Mouse (Mus musculus) forebrain, embryonic 11.5 days (tissue): ENCODE data around the gene Pdzd2. TPM values are rescaled to one million over a fixed set of nuclear protein-coding genes. Genes with fewer than 3 reads are reported as not detected.

ENCODE experiments used
- ATAC-seq: fragments of 200-750 bp; cut with Nextera tagmentation; replicated peaks from 2 replicates; pipeline ENCODE4 v1.8.0; 2017; ENCODE audit warnings: moderate TSS enrichment; ENCODE audit not compliant: low FRiP score
- DNase-seq: peaks from one replicate; pipeline ENCODE4 v3.0.0-alpha.2; 2017; ENCODE audit warnings: low spot score
- H3K27ac ChIP-seq: fragments of 300-500 bp; sonication (generic); 2 replicates; pipeline ENCODE4 v1.5.1; 2014; ENCODE audit warnings: low read depth, low read length
- H3K27me3 ChIP-seq: fragments of 300-500 bp; sonication (generic); 2 replicates; pipeline ENCODE4 v1.6.1; 2014; ENCODE audit warnings: mild to moderate bottlenecking, low read length, mixed read lengths; ENCODE audit not compliant: control insufficient read depth, insufficient read depth
- H3K36me3 ChIP-seq: fragments of 300-500 bp; sonication (generic); 2 replicates; pipeline ENCODE4 v1.6.1; 2014; ENCODE audit warnings: mild to moderate bottlenecking, low read length, moderate library complexity, mixed read lengths; ENCODE audit not compliant: control insufficient read depth, insufficient read depth
- H3K4me1 ChIP-seq: fragments of 300-500 bp; sonication (generic); replicated peaks from 2 replicates; pipeline ENCODE4 v1.6.1; 2014; ENCODE audit warnings: low read length, mixed read lengths; ENCODE audit not compliant: control insufficient read depth, insufficient read depth
- H3K4me2 ChIP-seq: fragments of 300-500 bp; sonication (generic); 2 replicates; pipeline ENCODE4 v1.6.1; 2014; ENCODE audit warnings: low read depth, mild to moderate bottlenecking, low read length, moderate library complexity, mixed read lengths; ENCODE audit not compliant: severe bottlenecking
- H3K4me3 ChIP-seq: fragments of 300-500 bp; sonication (generic); 2 replicates; pipeline ENCODE4 v1.5.1; 2014; ENCODE audit warnings: low read depth, low read length
- H3K9ac ChIP-seq: fragments of 300-500 bp; sonication (generic); 2 replicates; pipeline ENCODE4 v1.6.1; 2014; ENCODE audit warnings: low read length
- H3K9me3 ChIP-seq: fragments of 300-500 bp; sonication (generic); 2 replicates; pipeline ENCODE4 v1.6.1; 2016; ENCODE audit warnings: low read length, mixed read lengths; ENCODE audit not compliant: control insufficient read depth
- WGBS: fragments of 180-500 bp; shearing (Covaris S2); extraction: QIAGEN DNeasy Blood & Tissue Kit; methylation state at CpG from one replicate; pipeline ENCODE4 v1.1.7; 2014; 5-methylcytosine and 5-hydroxymethylcytosine counted together
- polyA plus RNA-seq: library from polyadenylated mRNA; unstranded; fragments of >200 nt; fragmentation: Nextera tagmentation; extraction: Ambion mirVana; gene quantifications from 2 replicates; pipeline ENCODE4 v1.2.1, GENCODE M21; 2014

Pdzd2 gene
- 4.7 and 6.0 TPM in 2 replicates for polyA plus RNA-seq

DNA sequence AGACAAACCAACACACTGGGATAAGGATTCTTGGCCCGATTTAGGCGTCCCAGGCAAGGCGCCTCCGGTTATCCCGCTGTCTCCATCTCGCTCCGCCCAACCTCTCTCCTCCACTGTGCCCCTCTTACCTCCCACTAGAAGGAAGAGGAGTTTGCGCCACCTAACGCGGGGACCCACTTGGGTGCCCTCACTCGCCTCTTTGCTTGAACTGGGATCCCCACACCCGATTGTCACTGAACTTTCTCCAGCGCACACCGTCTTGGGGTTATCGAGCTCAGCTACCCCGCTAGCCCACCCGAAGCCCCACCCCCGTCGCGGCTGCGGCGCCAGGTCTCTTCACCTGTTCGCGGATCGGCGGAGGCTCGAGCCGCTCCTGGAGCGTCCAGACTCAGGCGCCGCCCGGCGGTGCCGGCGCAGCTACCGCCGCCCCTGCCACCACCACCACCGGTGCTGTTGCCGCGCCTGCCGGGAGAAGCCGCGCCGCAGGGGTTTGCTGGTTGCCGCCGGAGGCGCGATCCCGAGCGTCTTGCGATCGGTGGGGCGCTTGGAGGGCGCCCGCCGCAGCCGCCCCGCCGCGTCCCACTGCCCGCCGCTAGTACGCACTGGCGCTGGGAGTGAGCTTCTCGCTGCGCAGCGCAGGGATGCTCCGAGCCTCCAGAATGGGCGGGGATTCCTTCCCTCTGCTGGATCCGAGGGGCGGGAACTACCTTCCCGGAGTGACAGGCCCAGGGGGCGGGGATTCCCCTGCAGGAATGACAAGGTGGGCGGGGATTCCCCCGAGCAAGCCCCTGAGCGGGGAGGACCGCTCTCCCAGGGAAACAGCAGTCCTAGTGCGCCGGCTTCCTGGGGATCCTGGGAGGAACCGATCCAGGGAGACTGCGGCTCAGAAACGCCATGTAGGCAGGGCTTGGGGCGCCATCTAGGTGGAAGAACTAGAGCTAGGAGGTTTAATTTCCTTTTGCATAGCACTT is at the start of gene Pdzd2:
Gene Pdzd2, minus strand, starts transcription at position 648 of the 971 bp plus-strand sequence.
- Histone ChIP-seq H3K9me3 (no peaks in the 10 kb centered on the region), H3K27me3 (peaks cover 11% of the 10 kb centered on the region), H3K36me3 (no peaks in the 10 kb centered on the region), H3K27ac (no peak within 1 kb of the TSS), H3K9ac (peak within 1 kb of the TSS; percentile 53), H3K4me2 (peak within 1 kb of the TSS; percentile 87), H3K4me3 (peak within 1 kb of the TSS; percentile 57), H3K4me1 (peaks cover 3% of the 10 kb centered on the region; the same call in 1 of the 2 replicates)
- ATAC-seq (peak; percentile 99), DNase-seq (peak; percentile 97)
- WGBS: under 1% methylated on average over 82 of the region's 83 CpGs

DNA sequence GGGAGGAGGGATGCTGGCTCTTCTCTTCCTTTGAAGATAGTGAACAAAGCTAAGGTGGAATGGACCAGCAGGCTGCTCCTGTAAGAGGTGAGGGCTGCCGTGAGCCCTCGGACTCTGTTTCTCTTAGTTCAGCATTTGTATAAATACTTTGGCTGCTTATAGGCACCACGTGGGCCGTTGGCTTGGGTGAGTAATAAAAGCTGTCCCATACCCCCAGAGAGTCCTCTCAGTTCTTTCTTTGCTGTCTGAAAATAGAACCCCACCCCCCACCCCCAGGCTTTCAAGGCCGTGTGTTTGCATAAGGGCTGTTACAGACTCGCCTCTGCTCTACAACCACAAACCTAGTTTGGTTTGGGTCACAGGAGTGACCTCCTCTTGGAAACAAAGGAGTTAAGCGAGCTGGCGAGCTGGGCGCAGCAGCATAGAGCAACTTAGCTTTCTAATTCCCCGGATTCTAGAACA is 49.7 kb upstream of the Pdzd2 start:
- H3K9ac ChIP-seq: no peak overlapping the region
- no peak overlapping the region for H3K4me3 ChIP-seq
- H3K36me3 ChIP-seq: no peaks in the 10 kb centered on the region
- DNase-seq: peak; percentile 53
- no peaks in the 10 kb centered on the region for H3K27me3 ChIP-seq
- H3K9me3 ChIP-seq: no peaks in the 10 kb centered on the region
- no peaks in the 10 kb centered on the region for H3K4me1 ChIP-seq
- ATAC-seq: peak; percentile 70
- H3K27ac ChIP-seq: no peak overlapping the region
- WGBS: 22% methylated on average over 10 of the region's 10 CpGs
- no peak overlapping the region for H3K4me2 ChIP-seq

DNA sequence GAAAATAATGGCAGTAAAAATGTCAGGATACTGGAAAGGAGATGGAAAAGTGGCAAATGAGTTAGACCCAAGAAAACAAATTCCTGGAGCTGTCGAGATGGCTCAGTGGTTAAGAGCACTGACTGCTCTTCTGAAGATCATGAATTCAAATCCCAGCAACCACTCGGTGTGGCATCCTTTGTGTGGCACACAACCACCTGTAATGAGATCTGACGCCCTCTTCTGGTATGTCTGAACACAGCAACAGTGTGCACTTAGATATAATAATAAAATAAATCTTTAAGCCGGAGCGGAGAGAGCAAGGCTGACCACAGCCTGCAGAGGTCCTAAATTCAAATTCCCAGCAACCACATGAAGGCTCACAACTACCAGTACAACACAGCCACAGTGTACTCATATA is 48.8 kb upstream of the Pdzd2 start:
- Histone ChIP-seq H3K27ac (no peak overlapping the region), H3K36me3 (no peaks in the 10 kb centered on the region), H3K4me3 (no peak overlapping the region), H3K27me3 (no peaks in the 10 kb centered on the region), H3K9me3 (no peaks in the 10 kb centered on the region), H3K4me2 (no peak overlapping the region), H3K9ac (no peak overlapping the region), H3K4me1 (no peaks in the 10 kb centered on the region)
- no peak for ATAC-seq
- no peak for DNase-seq
- 78% methylated on average over 5 of the region's 5 CpGs for WGBS

DNA sequence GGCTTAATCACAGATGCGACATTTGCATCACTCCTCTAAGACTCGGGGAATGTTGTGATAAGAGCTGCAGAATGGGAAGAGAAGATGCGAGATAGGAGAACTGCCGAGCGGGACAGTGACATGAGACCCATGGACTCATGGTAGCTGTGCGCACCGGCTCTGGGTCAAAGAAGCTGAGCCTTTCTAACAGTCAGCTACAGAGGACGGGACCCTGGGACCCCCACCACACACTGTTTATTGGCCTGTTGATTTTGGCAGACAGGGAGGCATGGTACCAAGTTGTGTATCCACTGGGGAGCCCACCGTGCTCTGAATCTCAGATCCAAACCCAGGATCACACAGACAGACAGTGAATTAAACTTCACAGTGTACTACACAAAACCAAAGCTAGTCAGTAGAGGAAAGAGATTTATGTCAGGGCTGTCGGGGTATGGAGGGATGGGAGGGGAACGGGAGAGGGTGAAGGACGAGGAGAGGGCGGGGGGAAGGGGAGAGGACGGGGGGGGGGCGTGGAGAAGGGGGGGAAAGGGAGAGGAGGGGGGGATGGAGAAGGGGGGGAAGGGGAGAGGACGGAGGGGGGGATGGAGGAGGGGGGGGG is 42.1 kb upstream of the Pdzd2 start:
- DNase-seq (no peak), ATAC-seq (no peak)
- Histone ChIP-seq H3K4me2 (no peak overlapping the region), H3K9ac (no peak overlapping the region), H3K4me1 (no peaks in the 10 kb centered on the region), H3K4me3 (no peak overlapping the region), H3K36me3 (no peaks in the 10 kb centered on the region), H3K27me3 (no peaks in the 10 kb centered on the region), H3K9me3 (no peaks in the 10 kb centered on the region), H3K27ac (no peak overlapping the region)
- WGBS: 87% methylated on average over 13 of the region's 16 CpGs

DNA sequence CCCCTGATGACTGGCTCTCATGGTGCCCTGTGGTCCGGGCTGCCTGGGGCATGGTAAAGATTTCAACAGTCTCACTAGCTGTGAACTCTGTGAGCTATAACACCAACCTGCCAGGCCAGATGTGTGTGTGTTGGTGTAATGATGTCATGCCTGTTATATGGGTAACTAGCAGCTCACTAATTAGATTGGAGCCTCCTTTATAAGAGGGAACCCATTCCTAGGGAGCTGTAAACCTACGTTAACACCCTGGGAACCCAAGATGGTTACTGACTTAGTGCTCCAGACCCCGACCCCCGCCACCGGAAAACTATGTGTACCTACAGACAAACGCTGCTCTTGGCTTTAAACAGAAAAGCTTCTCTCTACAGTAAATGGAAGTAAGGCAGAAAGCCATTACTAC is 41.6 kb upstream of the Pdzd2 start:
- Histone ChIP-seq H3K9ac (no peak overlapping the region), H3K9me3 (no peaks in the 10 kb centered on the region), H3K36me3 (no peaks in the 10 kb centered on the region), H3K4me2 (no peak overlapping the region), H3K4me3 (no peak overlapping the region), H3K27ac (no peak overlapping the region), H3K27me3 (no peaks in the 10 kb centered on the region), H3K4me1 (no peaks in the 10 kb centered on the region)
- ATAC-seq (no peak), DNase-seq (no peak)
- 87% methylated on average over 6 of the region's 6 CpGs for WGBS

DNA sequence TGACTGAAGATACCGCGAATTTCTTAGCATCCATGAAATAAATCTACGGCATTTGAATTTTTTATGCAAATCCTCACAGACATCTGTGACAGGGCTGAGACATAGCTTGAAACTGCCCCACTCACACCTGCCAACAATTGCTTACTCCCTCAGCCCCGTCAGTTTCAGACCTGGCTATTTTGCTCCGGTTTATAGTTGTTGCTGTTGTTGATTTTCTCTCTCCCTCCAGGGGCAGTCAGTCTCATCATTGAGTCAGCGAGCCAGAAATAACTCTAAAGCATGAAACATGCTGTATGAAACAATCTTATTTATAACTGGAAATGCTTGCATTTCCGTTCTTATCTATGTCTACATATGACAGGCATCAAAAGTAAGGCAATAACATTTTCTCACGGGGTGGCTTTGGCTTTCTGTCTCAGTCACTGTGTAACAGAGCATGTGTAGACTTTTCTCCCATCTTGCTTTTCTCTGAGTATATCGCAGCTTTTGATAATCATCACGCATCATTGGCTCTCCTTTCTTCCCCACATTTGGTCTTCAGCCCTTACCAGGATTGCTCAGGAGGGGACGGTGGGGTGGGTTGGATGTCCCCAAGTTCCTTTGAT is 34.5 kb upstream of the Pdzd2 start:
- no peak for ATAC-seq
- no peak overlapping the region for H3K4me2 ChIP-seq
- no peaks in the 10 kb centered on the region for H3K36me3 ChIP-seq
- H3K27me3 ChIP-seq: no peaks in the 10 kb centered on the region
- H3K27ac ChIP-seq: no peak overlapping the region
- no peaks in the 10 kb centered on the region for H3K9me3 ChIP-seq
- no peaks in the 10 kb centered on the region for H3K4me1 ChIP-seq
- no peak overlapping the region for H3K9ac ChIP-seq
- DNase-seq: no peak
- 83% methylated on average over 11 of the region's 11 CpGs for WGBS
- H3K4me3 ChIP-seq: no peak overlapping the region

DNA sequence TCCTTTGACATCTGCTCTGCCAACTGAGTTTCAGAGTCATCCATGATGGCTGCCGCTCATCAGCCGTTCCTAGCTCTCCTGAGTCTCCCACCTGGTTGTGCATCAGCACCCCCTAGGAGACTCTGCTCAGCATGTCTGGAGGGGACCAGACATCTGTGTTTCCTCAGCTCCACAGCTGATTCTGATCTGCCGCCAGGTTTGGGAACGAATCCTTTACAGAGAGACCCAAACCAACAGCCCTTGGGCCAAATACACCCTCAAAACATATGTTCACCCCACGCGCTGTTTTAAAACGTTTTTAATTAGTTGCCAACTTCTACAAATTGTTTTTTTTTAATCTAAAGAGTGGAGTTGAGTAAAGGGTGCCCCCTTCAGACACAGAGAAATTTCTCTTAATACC is 31.2 kb upstream of the Pdzd2 start:
- 73% methylated on average over 7 of the region's 7 CpGs for WGBS
- Histone ChIP-seq H3K9ac (no peak overlapping the region), H3K27ac (no peak overlapping the region), H3K9me3 (no peaks in the 10 kb centered on the region), H3K4me2 (no peak overlapping the region), H3K36me3 (no peaks in the 10 kb centered on the region), H3K27me3 (no peaks in the 10 kb centered on the region), H3K4me1 (no peaks in the 10 kb centered on the region), H3K4me3 (no peak overlapping the region)
- DNase-seq: peak; percentile 37
- ATAC-seq: no peak

DNA sequence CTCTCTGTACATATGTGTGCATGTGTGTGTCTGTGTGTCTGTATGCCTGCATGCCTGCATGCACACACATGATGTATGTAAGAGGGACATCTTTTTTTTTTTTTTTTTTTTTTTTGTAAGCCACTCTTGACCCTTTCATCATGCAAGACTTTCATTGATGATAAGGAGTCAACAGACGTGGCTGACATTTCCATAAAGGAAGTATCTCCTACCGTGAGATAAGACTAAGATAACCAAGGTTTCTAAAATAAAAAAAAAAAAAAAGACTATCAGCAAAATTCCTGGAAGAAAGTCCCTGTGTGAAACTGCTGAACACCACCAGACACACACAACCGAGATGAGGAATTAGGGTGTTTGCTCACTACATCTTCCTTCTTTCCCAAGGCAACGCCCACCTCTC is 27.1 kb upstream of the Pdzd2 start:
- H3K9me3 ChIP-seq: no peaks in the 10 kb centered on the region
- H3K9ac ChIP-seq: no peak overlapping the region
- no peak overlapping the region for H3K4me3 ChIP-seq
- no peak for DNase-seq
- no peak overlapping the region for H3K27ac ChIP-seq
- no peak overlapping the region for H3K4me2 ChIP-seq
- H3K36me3 ChIP-seq: no peaks in the 10 kb centered on the region
- no peak for ATAC-seq
- 77% methylated on average over 4 of the region's 4 CpGs for WGBS
- H3K4me1 ChIP-seq: no peaks in the 10 kb centered on the region
- H3K27me3 ChIP-seq: no peaks in the 10 kb centered on the region
